Mouse (Mus musculus): Measurements from ENCODE around the gene Rsph6a.
"Not testable (repeated sequence)": the region's sequence is repeated elsewhere in the genome, so short reads cannot be mapped to it uniquely, and the experiment has no call there.

Rsph6a gene

DNA sequence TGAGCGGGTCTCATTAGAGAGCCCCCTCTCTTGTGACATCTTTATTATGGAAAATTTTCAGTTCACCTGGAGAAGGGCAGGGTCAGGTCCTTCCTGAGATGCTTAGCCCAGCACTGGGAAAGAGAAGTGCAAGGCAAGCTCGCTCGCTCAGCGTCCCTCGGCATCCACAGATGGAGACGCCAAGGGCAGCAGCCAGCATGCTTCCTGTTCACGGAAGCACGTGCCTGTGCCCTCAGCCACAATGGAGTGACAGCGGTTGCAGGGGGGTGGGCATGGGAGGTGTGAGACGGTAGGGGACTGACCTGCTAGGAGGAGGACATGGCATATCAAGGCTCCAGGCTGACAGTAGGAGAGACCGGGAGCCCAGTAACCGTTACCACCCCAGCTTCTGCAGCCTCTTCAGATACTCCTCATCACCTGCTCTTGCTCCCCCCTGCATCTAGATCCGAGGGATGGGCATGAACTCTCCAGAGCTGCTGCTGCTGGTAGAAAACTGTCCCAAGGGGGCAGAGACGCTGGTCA lies 6.4 kb upstream of the Rsph6a start:
- DNase-seq = no peak

- DNase-seq = no peak
These were observed 5.2 kb upstream of the Rsph6a start for GRCm38 (mm10) chr7:19049252-19049651.

- DNase-seq = no peak
These were observed 4.3 kb upstream of the Rsph6a start for GRCm38 (mm10) chr7:19050172-19050571.

- no peak for DNase-seq
These were observed 3.3 kb upstream of the Rsph6a start for GRCm38 (mm10) chr7:19051161-19051560.

GRCm38 (mm10) chr7:19052345-19053135 lies 1.9 kb upstream of the Rsph6a start:
- no peak for DNase-seq

GRCm38 (mm10) chr7:19053136-19053532 lies 1.4 kb upstream of the Rsph6a start:
- DNase-seq = no peak

DNA sequence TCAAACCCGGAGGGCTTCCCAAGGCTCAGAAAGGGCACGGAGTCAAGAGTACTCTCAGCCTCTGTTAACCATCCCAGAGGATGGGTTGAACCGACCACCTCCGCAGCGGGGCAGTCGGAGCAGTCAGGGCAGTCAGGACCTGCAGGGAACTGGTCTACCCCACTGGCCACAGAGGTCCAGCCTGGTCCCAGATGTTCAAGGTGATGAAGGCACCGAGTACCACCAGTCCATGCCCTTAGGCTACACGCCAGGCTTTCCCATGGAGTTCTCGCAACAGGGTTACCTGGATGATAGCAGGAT lies 237 bp downstream of the Rsph6a start:
- no peak for DNase-seq

- no peak for DNase-seq
These were observed 618 bp downstream of the Rsph6a start for GRCm38 (mm10) chr7:19055108-19055507.

GRCm38 (mm10) chr7:19057405-19057804 lies 2.9 kb downstream of the Rsph6a start:
- DNase-seq = no peak

DNA sequence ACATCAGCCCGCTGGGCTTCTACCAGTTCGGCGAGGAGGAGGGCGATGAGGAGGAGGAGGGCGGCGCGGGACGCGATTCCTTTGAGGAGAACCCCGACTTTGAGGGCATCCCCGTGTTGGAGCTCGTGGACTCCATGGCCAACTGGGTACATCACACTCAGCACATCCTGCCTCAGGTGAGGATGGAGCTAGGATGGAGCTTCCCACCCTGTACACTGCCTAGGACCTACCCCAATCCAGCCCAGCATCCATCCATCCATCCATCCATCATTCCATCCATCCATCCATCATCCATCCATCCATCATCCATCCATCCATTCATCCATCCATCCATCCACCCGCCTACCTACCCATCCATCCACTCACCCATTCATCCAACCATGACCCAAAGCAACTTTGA lies 11.4 kb downstream of the Rsph6a start:
- DNase-seq = no peak

GRCm38 (mm10) chr7:19067063-19067462 lies 12.6 kb downstream of the Rsph6a start:
- no peak for DNase-seq

- no peak for DNase-seq
These were observed 13.4 kb downstream of the Rsph6a start for GRCm38 (mm10) chr7:19067935-19068334.

DNA sequence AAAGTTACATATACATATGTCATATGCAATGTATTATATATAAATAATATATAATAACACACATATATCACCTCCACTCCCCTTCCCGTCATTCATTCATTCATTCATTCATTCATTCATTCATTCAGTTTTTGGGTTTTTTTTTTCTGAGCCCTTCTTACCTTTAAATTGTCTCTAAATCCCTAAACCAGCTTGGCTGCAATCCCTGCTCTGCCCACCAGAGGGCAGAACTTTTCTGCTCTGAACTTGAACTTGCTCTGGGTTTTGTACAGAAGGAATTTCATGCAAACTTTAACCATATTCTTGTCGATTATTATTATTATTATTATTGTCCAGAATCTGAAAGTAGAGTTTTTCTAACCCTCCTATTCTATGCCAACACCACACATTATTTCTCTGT lies 14.2 kb downstream of the Rsph6a start:
- DNase-seq = peak; percentile 83

- DNase-seq = no peak
These were observed 15.0 kb downstream of the Rsph6a start for GRCm38 (mm10) chr7:19069500-19069899.

- DNase-seq = not testable (repeated sequence)
These were observed 16.5 kb downstream of the Rsph6a start for GRCm38 (mm10) chr7:19071024-19071423.

- no peak for DNase-seq
These were observed 19.0 kb downstream of the Rsph6a start for GRCm38 (mm10) chr7:19073504-19073903.

- DNase-seq = no peak
These were observed 20.0 kb downstream of the Rsph6a start for GRCm38 (mm10) chr7:19074494-19074893.

- no peak for DNase-seq
These were observed 20.7 kb downstream of the Rsph6a start for GRCm38 (mm10) chr7:19075231-19075630.

GRCm38 (mm10) chr7:19075723-19076585 lies 21.5 kb downstream of the Rsph6a start, which contains the start of gene Dmwd:
Gene Dmwd, plus strand, starts transcription at chr7:19076227.
- DNase-seq = peak; percentile 97

GRCm38 (mm10) chr7:19076586-19076991 lies 22.1 kb downstream of the Rsph6a start:
- DNase-seq = no peak

DNA sequence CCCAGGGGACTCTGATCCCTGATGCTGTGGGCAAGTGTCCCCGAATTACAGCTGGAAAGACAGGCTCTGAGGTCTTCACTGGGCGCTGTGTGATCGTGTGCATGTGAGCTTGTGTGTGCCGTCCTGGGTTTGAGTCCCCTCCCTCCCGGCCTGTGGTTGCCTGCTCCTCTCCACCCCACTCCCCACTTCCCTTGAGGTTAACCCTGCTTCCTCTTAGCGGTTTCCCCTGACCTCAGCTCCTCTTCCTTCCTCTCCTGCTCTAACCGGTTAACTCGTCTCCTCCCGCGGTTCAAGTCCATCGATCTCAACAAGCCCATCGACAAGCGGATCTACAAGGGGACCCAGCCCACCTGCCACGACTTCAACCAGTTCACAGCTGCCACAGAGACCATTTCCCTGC lies 23.3 kb downstream of the Rsph6a start:
- no peak for DNase-seq

DNA sequence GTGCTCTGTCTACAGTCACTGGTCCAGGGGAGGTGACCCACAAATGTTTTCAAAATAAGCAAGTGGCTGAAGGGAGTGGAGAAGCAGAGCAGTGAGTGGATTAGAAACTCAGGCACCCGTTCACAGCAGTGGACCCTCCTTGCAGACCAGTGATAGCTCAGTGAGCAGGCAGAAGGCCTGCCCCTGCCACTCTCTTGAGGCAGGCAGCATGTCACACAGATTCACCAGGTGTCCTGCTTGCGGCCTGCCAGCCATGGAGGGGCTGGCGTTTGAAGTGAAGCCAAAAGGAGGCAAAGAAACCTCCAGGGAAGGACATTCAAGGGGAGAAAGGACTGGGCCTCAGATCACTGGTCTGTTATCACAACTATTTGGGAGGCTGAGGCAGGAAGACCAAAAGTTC lies 24.2 kb downstream of the Rsph6a start:
- DNase-seq = no peak

- DNase-seq = no peak
These were observed 26.0 kb downstream of the Rsph6a start for GRCm38 (mm10) chr7:19080451-19080950.

DNA sequence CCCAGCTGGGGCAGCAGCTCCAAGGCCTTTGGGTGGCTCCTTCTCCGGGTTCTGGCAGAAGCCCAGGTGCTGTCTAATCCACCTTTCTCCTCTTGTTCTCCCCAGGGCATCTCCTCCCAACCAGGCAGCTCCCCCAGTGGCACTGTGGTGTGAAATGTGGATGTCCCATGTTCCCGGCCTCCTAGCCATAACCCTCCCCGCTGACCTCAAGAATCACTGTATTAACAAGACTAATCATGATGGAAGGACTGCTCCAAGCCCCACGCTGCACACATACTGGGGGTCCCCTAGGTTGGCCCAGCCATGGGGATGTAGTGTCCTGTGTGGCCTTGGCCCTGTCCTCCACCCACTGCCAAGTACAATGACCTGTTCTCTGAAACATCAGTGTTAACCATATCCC lies 27.7 kb downstream of the Rsph6a start:
- no peak for DNase-seq
